Mouse (Mus musculus): Measurements from ENCODE around the gene Cnpy3. TPM values are rescaled to one million over a fixed set of nuclear protein-coding genes. Genes with fewer than 3 reads are reported as not detected.

Gene Cnpy3
- polyA plus RNA-seq, 1 experiment from 2014 or later: 85.9 TPM

DNA sequence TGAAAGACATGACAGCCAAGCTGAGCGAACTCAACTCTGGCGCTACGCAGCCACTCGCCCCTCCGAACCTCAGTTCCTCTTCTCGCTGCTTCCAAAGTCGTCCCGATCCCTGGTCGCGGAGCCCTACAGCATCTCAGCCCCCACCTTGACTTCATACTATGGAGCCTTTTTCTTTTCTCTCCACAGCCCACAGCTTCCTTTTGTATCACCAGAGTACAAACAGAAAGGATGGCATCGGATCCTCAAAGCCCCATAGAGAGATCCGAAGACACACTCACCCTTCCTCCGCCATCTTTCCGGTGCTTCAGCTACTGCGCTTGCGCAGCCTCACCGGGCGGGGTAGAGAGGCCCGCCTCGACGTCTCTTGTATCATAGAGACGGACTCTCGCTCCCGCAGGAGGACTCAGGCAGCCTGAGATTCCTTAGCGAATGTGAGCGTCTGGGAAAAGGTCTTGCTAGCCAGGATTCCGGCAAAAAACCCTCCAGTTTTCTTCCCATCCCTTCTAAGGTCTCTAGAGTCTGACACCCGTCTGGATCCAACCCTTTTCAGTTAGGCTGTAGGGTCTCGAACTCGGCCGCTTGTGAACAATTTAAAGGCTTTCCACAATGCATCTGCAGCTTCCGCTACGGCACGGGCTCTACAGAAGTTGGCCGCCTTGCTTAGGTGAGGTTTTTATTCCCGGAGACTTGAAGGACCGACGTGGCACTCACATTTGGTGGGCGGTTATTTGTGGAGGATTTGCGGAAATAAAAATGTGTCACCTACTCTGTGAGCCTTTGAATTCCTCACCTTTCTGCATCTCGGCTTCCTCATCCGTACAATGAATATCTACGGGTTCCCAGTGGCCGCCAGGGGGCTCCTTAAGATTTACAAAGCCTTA is 30.6 kb upstream of the Cnpy3 start, which contains the start of gene Rpl7l1:
Rpl7l1 (minus strand) TSS at position 332 of the 881 bp plus-strand sequence.
- ATAC-seq (ENCODE audit: low FRiP score, low TSS enrichment): peak; percentile 96
- H3K4me1 ChIP-seq (ENCODE audit: insufficient read depth, low read length): peaks cover 11% of the 10 kb centered on the region
- peak within 1 kb of the TSS; percentile 61 for H3K4me2 ChIP-seq (replicated peaks; ENCODE audit: low read depth, low read length)
- H3K4me3 ChIP-seq (ENCODE audit: low read length): peak within 1 kb of the TSS; percentile 75
- H3K27ac ChIP-seq (ENCODE audit: low read length): peak within 1 kb of the TSS; percentile 92
- no peaks in the 10 kb centered on the region for H3K9me3 ChIP-seq (ENCODE audit: low read length)
- 1% methylated on average over 44 of the region's 44 CpGs for WGBS
- peaks cover 32% of the 10 kb centered on the region for H3K36me3 ChIP-seq (ENCODE audit: insufficient read depth, low read length)
- no peaks in the 10 kb centered on the region for H3K27me3 ChIP-seq (ENCODE audit: insufficient read depth, low read length)
- peak within 1 kb of the TSS; percentile 84 for H3K9ac ChIP-seq (replicated peaks; ENCODE audit: low read length)

DNA sequence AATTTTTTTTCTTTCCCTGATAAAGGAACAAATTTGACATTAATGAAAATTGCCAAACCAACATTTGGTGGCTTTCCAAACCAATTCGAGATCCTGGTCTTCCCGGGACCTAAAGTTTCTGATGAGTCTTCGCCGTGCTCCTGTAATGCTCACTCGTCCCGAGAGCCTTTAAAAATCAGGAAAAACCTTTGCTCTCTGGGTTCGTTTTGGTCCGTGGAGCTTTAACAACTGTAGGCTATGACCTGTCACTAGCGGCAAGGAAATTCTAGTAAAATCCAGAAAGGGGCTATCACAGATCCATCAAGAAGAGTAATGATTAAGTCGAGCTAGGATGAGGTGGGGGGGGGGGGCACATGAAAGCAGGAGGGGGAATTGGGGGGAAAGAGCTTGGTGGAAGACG is 29.9 kb upstream of the Cnpy3 start:
- WGBS: 2% methylated on average over 11 of the region's 11 CpGs
- Histone ChIP-seq H3K4me1 (ENCODE audit: insufficient read depth, low read length) (peaks cover 11% of the 10 kb centered on the region), H3K4me2 (replicated peaks; ENCODE audit: low read depth, low read length) (peak overlapping the region; percentile 61), H3K9me3 (ENCODE audit: low read length) (no peaks in the 10 kb centered on the region), H3K9ac (replicated peaks; ENCODE audit: low read length) (peak overlapping the region; percentile 84), H3K27ac (ENCODE audit: low read length) (peak overlapping the region; percentile 92), H3K4me3 (ENCODE audit: low read length) (peak overlapping the region; percentile 75), H3K27me3 (ENCODE audit: insufficient read depth, low read length) (no peaks in the 10 kb centered on the region), H3K36me3 (ENCODE audit: insufficient read depth, low read length) (peaks cover 39% of the 10 kb centered on the region)
- no peak for ATAC-seq (ENCODE audit: low FRiP score, low TSS enrichment)

DNA sequence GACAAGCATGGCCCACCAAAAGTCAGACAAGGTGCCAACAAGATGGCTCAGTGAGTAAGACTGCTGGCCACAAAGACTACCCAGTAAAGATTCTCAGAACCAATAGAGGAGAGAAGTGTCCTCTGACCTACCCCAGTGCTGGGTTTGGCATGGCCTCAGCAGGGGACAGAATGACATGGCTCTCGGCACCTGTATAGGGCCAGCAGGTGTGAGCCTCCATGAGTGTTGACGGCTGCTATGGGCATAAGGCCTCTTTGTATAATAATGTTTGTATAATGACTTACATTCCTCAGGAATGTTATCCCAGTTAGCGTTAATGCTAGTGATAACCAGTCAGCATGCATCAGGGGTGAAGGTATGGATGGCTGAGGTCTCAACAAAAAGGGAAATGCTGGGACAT is 24.1 kb upstream of the Cnpy3 start:
- ATAC-seq (ENCODE audit: low FRiP score, low TSS enrichment): no peak
- WGBS: 91% methylated on average over 3 of the region's 3 CpGs
- no peaks in the 10 kb centered on the region for H3K27me3 ChIP-seq (ENCODE audit: insufficient read depth, low read length)
- H3K36me3 ChIP-seq (ENCODE audit: insufficient read depth, low read length): peaks cover 59% of the 10 kb centered on the region
- H3K4me2 ChIP-seq (replicated peaks; ENCODE audit: low read depth, low read length): no peak overlapping the region
- H3K9me3 ChIP-seq (ENCODE audit: low read length): no peaks in the 10 kb centered on the region
- no peak overlapping the region for H3K4me3 ChIP-seq (ENCODE audit: low read length)
- no peak overlapping the region for H3K27ac ChIP-seq (ENCODE audit: low read length)
- peaks cover 17% of the 10 kb centered on the region for H3K4me1 ChIP-seq (ENCODE audit: insufficient read depth, low read length)
- H3K9ac ChIP-seq (replicated peaks; ENCODE audit: low read length): no peak overlapping the region

DNA sequence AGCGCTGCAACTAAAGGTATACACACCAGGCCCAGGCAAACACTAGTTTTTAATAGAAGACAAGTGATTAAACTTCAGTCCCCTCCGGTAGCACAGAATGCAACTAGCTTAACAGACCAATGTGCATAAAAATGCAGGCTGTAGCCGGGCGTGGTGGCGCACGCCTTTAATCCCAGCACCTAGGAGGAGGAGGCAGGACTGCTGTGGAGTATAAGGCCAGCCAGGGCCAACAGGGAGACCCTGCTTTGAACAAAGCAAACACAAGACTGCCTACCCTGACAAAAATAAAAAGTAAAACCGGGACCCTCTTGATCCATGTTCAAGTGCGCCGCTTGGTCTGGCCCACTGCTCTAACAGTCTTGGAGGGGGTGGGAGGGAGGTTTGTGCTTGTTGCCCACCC is 23.1 kb upstream of the Cnpy3 start:
- Histone ChIP-seq H3K27me3 (ENCODE audit: insufficient read depth, low read length) (no peaks in the 10 kb centered on the region), H3K9me3 (ENCODE audit: low read length) (no peaks in the 10 kb centered on the region), H3K27ac (ENCODE audit: low read length) (no peak overlapping the region), H3K4me2 (replicated peaks; ENCODE audit: low read depth, low read length) (no peak overlapping the region), H3K36me3 (ENCODE audit: insufficient read depth, low read length) (peaks cover 52% of the 10 kb centered on the region), H3K9ac (replicated peaks; ENCODE audit: low read length) (no peak overlapping the region), H3K4me1 (ENCODE audit: insufficient read depth, low read length) (peaks cover 15% of the 10 kb centered on the region), H3K4me3 (ENCODE audit: low read length) (no peak overlapping the region)
- no peak for ATAC-seq (ENCODE audit: low FRiP score, low TSS enrichment)
- WGBS: 95% methylated on average over 9 of the region's 9 CpGs

DNA sequence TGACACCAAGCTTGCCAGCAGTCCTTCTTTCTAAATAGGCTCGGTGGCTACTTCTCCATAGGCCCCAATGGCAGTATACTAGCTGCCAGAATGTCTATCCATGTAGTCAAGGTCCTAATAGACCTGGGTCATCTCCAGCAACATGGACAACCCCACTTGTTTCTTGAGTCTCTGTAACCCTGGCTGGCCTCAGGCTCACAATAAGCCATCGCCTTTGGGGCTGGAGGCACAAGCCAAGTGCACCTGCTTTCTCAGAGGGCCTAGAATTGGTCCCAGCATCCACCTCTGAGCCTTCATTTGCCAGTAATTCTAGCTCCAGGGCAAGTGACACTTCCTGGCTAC is 22.1 kb upstream of the Cnpy3 start:
- Histone ChIP-seq H3K27ac (ENCODE audit: low read length) (no peak overlapping the region), H3K9me3 (ENCODE audit: low read length) (no peaks in the 10 kb centered on the region), H3K4me2 (replicated peaks; ENCODE audit: low read depth, low read length) (peak overlapping the region; percentile 82), H3K36me3 (ENCODE audit: insufficient read depth, low read length) (peaks cover 42% of the 10 kb centered on the region), H3K27me3 (ENCODE audit: insufficient read depth, low read length) (no peaks in the 10 kb centered on the region), H3K4me3 (ENCODE audit: low read length) (0 out of 2 replicates have a peak overlapping the region, but pooled peaks have one; percentile 96), H3K9ac (replicated peaks; ENCODE audit: low read length) (no peak overlapping the region), H3K4me1 (ENCODE audit: insufficient read depth, low read length) (peaks cover 15% of the 10 kb centered on the region)
- 36% methylated on average over 2 of the region's 2 CpGs for WGBS
- no peak for ATAC-seq (ENCODE audit: low FRiP score, low TSS enrichment)

DNA sequence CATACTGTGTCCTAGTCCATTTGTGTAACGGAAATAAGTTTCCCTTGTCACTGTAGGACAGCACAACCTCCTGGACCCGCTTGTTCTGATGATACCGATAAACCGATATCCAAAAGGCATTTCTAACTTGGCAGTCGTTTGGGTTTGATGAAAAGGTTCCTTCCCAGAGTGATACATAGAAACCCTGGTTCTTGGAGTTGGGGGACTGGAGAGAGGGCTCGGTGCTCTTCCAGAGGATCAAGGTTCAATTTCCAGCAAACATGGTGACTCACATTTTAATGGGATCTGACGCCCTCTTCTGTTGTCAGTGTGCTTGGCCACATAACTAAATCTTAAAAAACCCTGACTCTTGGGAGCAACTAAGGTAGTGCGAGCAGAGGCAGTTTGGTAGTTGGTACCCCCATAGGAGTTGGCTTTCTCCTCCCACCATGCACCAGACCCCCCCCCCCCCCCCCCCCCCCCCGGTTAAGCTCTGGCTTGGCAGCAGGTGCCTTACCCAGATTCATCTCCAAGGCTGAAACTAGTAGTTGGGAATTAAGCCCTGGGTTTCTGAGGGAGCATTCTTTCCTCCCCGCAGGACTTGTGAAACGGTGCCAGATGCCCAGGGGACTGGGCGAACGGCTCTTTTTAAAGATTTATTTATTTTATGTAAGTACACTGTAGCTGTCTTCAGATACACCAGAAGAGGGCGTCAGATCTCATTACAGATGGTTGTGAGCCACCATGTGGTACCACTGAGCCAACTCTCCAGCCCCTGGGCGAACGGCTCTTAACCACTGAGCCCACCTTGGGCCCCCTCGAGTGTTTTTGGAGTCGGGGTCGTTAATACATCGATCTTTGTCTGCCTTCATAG is 21.5 kb upstream of the Cnpy3 start:
- H3K36me3 ChIP-seq (ENCODE audit: insufficient read depth, low read length): peaks cover 36% of the 10 kb centered on the region
- peak overlapping the region; percentile 89 for H3K9ac ChIP-seq (replicated peaks; ENCODE audit: low read length)
- no peaks in the 10 kb centered on the region for H3K27me3 ChIP-seq (ENCODE audit: insufficient read depth, low read length)
- peak overlapping the region; percentile 91 for H3K27ac ChIP-seq (ENCODE audit: low read length)
- H3K4me1 ChIP-seq (ENCODE audit: insufficient read depth, low read length): peaks cover 15% of the 10 kb centered on the region
- peak overlapping the region; percentile 96 for H3K4me3 ChIP-seq (ENCODE audit: low read length)
- 0 out of 2 replicates have a peak, but pooled peaks have one; percentile 8 for ATAC-seq (ENCODE audit: low FRiP score, low TSS enrichment)
- H3K4me2 ChIP-seq (replicated peaks; ENCODE audit: low read depth, low read length): peak overlapping the region; percentile 82
- WGBS: 10% methylated on average over 19 of the region's 20 CpGs
- H3K9me3 ChIP-seq (ENCODE audit: low read length): no peaks in the 10 kb centered on the region

DNA sequence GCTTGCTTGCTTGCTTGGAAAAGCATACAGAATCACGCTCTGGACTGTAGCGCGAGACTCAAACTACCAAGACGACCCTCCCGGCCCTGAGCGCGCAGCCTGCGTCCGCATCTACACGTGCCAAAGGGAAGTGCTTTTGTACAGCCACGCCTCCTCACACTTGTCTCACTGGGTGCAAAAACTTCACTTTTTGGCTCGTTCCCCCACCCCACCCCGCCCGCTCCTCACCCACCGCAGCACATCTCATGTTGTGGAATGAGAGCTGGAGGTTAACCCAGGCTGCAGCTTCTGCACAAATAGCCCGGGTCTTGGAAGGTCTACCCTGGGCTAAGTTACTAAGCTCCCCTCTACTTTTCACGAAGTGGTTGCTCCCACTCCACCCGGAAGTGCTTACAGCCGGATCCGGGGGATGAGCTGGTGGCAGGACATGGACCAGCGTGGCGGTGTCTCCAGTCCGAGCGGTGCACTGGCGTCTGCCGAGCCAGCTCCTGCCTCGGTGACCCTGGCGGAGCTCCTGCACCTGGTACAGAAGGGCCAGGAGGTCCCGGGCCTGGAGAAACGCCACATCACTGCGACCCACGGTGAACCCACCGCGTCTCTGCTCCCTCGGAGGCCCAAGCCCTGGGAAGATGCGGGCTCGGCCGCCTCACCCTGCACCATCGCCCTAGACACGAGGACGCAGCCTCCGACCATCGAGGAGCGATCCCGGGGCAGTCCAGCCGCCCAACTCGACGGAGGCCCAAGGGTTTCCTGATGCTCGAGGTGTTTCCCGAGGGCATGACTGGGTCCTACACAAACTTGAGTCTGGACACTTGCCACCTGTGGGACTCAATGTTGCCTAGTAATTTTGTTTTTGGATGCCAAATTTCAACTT is 20.6 kb upstream of the Cnpy3 start, which contains the start of gene 2310039H08Rik:
2310039H08Rik (plus strand) TSS at position 232 of the 874 bp plus-strand sequence.
- H3K36me3 ChIP-seq (ENCODE audit: insufficient read depth, low read length): peaks cover 28% of the 10 kb centered on the region
- H3K4me1 ChIP-seq (ENCODE audit: insufficient read depth, low read length): peaks cover 18% of the 10 kb centered on the region
- H3K9me3 ChIP-seq (ENCODE audit: low read length): no peaks in the 10 kb centered on the region
- peak within 1 kb of the TSS; percentile 96 for H3K4me3 ChIP-seq (ENCODE audit: low read length)
- H3K9ac ChIP-seq (replicated peaks; ENCODE audit: low read length): peak within 1 kb of the TSS; percentile 89
- peak within 1 kb of the TSS; percentile 82 for H3K4me2 ChIP-seq (replicated peaks; ENCODE audit: low read depth, low read length)
- under 1% methylated on average over 50 of the region's 50 CpGs for WGBS
- H3K27ac ChIP-seq (ENCODE audit: low read length): peak within 1 kb of the TSS; percentile 91
- peak; percentile 89 for ATAC-seq (ENCODE audit: low FRiP score, low TSS enrichment)
- H3K27me3 ChIP-seq (ENCODE audit: insufficient read depth, low read length): no peaks in the 10 kb centered on the region

DNA sequence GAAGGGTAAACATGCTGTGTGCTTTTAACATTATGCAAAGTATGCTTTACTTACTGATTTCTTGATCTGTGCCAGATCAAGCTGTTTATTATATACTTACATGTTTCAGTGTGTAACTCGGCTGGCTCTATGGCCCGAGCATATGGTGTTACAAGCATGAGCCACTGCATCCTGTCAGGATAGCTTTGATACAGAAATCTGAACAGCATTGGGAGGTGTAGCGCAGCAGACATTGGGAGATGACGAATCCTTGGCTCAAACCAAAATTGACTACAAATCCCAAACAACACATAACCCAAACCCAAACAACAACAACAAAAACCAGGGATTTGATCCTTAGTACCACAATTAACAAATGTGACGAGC is 20.0 kb upstream of the Cnpy3 start:
- Histone ChIP-seq H3K27ac (ENCODE audit: low read length) (peak overlapping the region; percentile 91), H3K4me1 (ENCODE audit: insufficient read depth, low read length) (peaks cover 19% of the 10 kb centered on the region), H3K4me2 (replicated peaks; ENCODE audit: low read depth, low read length) (peak overlapping the region; percentile 82), H3K27me3 (ENCODE audit: insufficient read depth, low read length) (no peaks in the 10 kb centered on the region), H3K4me3 (ENCODE audit: low read length) (peak overlapping the region; percentile 96), H3K36me3 (ENCODE audit: insufficient read depth, low read length) (peaks cover 21% of the 10 kb centered on the region), H3K9ac (replicated peaks; ENCODE audit: low read length) (peak overlapping the region; percentile 89), H3K9me3 (ENCODE audit: low read length) (no peaks in the 10 kb centered on the region)
- WGBS: 3% methylated on average over 5 of the region's 5 CpGs
- ATAC-seq (ENCODE audit: low FRiP score, low TSS enrichment): no peak

DNA sequence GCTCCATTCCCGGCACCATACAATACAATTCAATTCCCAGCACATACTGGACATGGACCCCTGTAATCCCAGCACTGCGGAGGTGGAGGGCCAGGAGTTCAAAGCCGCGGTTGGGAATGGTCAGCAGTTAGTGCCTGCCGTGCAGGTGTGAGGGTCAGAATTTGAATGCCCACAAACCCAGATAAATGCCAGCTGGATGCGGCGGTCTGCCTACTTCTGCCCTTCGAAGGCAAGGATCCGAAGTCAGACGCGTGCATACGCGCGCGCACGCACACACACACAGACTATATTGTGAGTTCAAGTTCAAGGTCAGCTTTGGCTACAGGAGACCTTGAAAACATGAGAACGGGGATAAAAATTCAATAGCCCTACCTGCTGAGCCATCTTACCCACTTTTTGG is 19.6 kb upstream of the Cnpy3 start:
- Histone ChIP-seq H3K4me1 (ENCODE audit: insufficient read depth, low read length) (peaks cover 19% of the 10 kb centered on the region), H3K36me3 (ENCODE audit: insufficient read depth, low read length) (peaks cover 20% of the 10 kb centered on the region), H3K9ac (replicated peaks; ENCODE audit: low read length) (peak overlapping the region; percentile 89), H3K4me3 (ENCODE audit: low read length) (peak overlapping the region; percentile 96), H3K27ac (ENCODE audit: low read length) (peak overlapping the region; percentile 91; the same call in 1 of the 2 replicates), H3K9me3 (ENCODE audit: low read length) (no peaks in the 10 kb centered on the region), H3K4me2 (replicated peaks; ENCODE audit: low read depth, low read length) (peak overlapping the region; percentile 82), H3K27me3 (ENCODE audit: insufficient read depth, low read length) (no peaks in the 10 kb centered on the region)
- no peak for ATAC-seq (ENCODE audit: low FRiP score, low TSS enrichment)
- 63% methylated on average over 17 of the region's 17 CpGs for WGBS
